Mouse (Mus musculus) MEL (cell line): ENCODE results near the gene Rcan2. TPM values are rescaled to one million over a fixed set of nuclear protein-coding genes. Genes with fewer than 3 reads are reported as not detected.

Source experiments
- DNase-seq: peaks from one replicate; pipeline ENCODE4 v3.0.0; 2011; ENCODE audit warnings: low read depth, low spot score
- H3K27ac ChIP-seq: 2 replicates; pipeline ENCODE4 v1.5.1; 2012; ENCODE audit warnings: low read depth, mild to moderate bottlenecking, control low read depth, low read length, moderate library complexity; ENCODE audit not compliant: control insufficient read depth
- H3K27me3 ChIP-seq, 2 experiments: fragments of 150-350 bp in 1 of 2; sonication (generic) in 1 of 2; 2 replicates each; pipeline ENCODE4 v1.6.1; 2012; ENCODE audit warnings: low read length in 2 of 2, mild to moderate bottlenecking in 2 of 2, improper control_type of control experiment in 1 of 2, moderate library complexity in 1 of 2; ENCODE audit not compliant: insufficient read depth in 2 of 2, control insufficient read depth in 1 of 2
- H3K36me3 ChIP-seq, 2 experiments: 2 replicates each; pipeline ENCODE4 v1.6.1; 2012 to 2014; ENCODE audit warnings: low read length in 2 of 2, improper control_type of control experiment in 1 of 2, inconsistent platforms in 1 of 2, mild to moderate bottlenecking in 1 of 2; ENCODE audit not compliant: insufficient read depth in 2 of 2, control insufficient read depth in 1 of 2
- H3K4me1 ChIP-seq, 2 experiments: fragments of 150-350 bp in 1 of 2; sonication (generic) in 1 of 2; 2 replicates each; pipeline ENCODE4 v1.6.1; 2012; ENCODE audit warnings: low read length in 2 of 2, improper control_type of control experiment in 1 of 2, mild to moderate bottlenecking in 1 of 2; ENCODE audit not compliant: insufficient read depth in 2 of 2, control insufficient read depth in 1 of 2
- H3K4me3 ChIP-seq, 2 experiments: fragments of 150-350 bp in 1 of 2; sonication (generic) in 1 of 2; 2 replicates each; pipeline ENCODE4 v1.5.1; 2012; ENCODE audit warnings: low read depth in 2 of 2, low read length in 2 of 2, mild to moderate bottlenecking in 2 of 2, moderate library complexity in 2 of 2, control low read depth in 1 of 2, improper control_type of control experiment in 1 of 2; ENCODE audit not compliant: control insufficient read depth in 1 of 2, insufficient read depth in 1 of 2
- H3K79me2 ChIP-seq: 2 replicates; pipeline ENCODE4 v1.6.1; 2012; ENCODE audit warnings: mild to moderate bottlenecking, low read length, moderate library complexity; ENCODE audit not compliant: control insufficient read depth, poor library complexity, insufficient read depth
- H3K9ac ChIP-seq: 2 replicates; pipeline ENCODE4 v1.6.1; 2012; ENCODE audit warnings: low read depth, mild to moderate bottlenecking, control low read depth, low read length, moderate library complexity; ENCODE audit not compliant: control insufficient read depth, poor library complexity, severe bottlenecking
- H3K9me3 ChIP-seq: fragments of 150-350 bp; sonication (generic); replicated peaks from 2 replicates; pipeline ENCODE4 v1.6.1; 2012; ENCODE audit warnings: mild to moderate bottlenecking, low read length, improper control_type of control experiment, moderate library complexity; ENCODE audit not compliant: insufficient read depth
- CHD2 ChIP-seq: IDR thresholded peaks from 2 replicates; pipeline ENCODE4 v1.6.1; 2011; ENCODE audit warnings: low read length, improper control_type of control experiment
- CTCF ChIP-seq, 3 experiments: IDR thresholded peaks in 2 of 3; conservative IDR thresholded peaks in 1 of 3; 2 replicates each; pipeline ENCODE4 v1.5.1; 2011 to 2012; ENCODE audit warnings: low read length in 3 of 3, low read depth in 2 of 3, mild to moderate bottlenecking in 2 of 3, improper control_type of control experiment in 1 of 3, inconsistent platforms in 1 of 3, mixed read lengths in 1 of 3, moderate library complexity in 1 of 3; ENCODE audit not compliant: control insufficient read depth in 1 of 3, insufficient read depth in 1 of 3, poor library complexity in 1 of 3, severe bottlenecking in 1 of 3
- E2F4 ChIP-seq: IDR thresholded peaks from 2 replicates; pipeline ENCODE4 v1.6.1; 2011; ENCODE audit warnings: low read depth, low read length, improper control_type of control experiment, borderline replicate concordance
- EP300 ChIP-seq, 2 experiments: IDR thresholded peaks; 2 replicates each; pipeline ENCODE4 v1.6.1; 2011; ENCODE audit warnings: improper control_type of control experiment in 2 of 2, low read length in 2 of 2, low read depth in 1 of 2, mild to moderate bottlenecking in 1 of 2
- HCFC1 ChIP-seq: IDR thresholded peaks from 2 replicates; pipeline ENCODE4 v1.6.1; 2012; ENCODE audit warnings: low read depth, mild to moderate bottlenecking, inconsistent platforms, low read length, improper control_type of control experiment, moderate library complexity
- JUND ChIP-seq: IDR thresholded peaks from 2 replicates; pipeline ENCODE4 v1.6.1; 2011; ENCODE audit warnings: low read depth, mild to moderate bottlenecking, improper control_type of control experiment, low read length
- MAX ChIP-seq: IDR thresholded peaks from 2 replicates; pipeline ENCODE4 v1.6.1; 2011; ENCODE audit warnings: low read length, improper control_type of control experiment
- MAZ ChIP-seq: IDR thresholded peaks from 2 replicates; pipeline ENCODE4 v1.6.1; 2012; ENCODE audit warnings: low read depth, mild to moderate bottlenecking, inconsistent platforms, low read length, improper control_type of control experiment
- MEF2A ChIP-seq: IDR thresholded peaks from 2 replicates; pipeline ENCODE4 v1.6.1; 2014; ENCODE audit warnings: low read depth, mild to moderate bottlenecking, inconsistent platforms, low read length, improper control_type of control experiment; ENCODE audit not compliant: poor library complexity, insufficient replicate concordance, severe bottlenecking; ENCODE audit errors: extremely low read depth
- MXI1 ChIP-seq: IDR thresholded peaks from 2 replicates; pipeline ENCODE4 v1.6.1; 2011; ENCODE audit warnings: mild to moderate bottlenecking, low read depth, low read length, improper control_type of control experiment
- MYC ChIP-seq: IDR thresholded peaks from 2 replicates; pipeline ENCODE4 v1.6.1; 2011; ENCODE audit warnings: low read depth, mild to moderate bottlenecking, low read length, improper control_type of control experiment, moderate library complexity
- NELFE ChIP-seq: IDR thresholded peaks from 2 replicates; pipeline ENCODE4 v1.6.1; 2011; ENCODE audit warnings: low read depth, low read length, improper control_type of control experiment
- POLR2A ChIP-seq, 2 experiments: IDR thresholded peaks; 2 replicates each; pipeline ENCODE4 v1.6.1; 2011 to 2012; ENCODE audit warnings: low read length in 2 of 2, mild to moderate bottlenecking in 2 of 2, control low read depth in 1 of 2, improper control_type of control experiment in 1 of 2, low read depth in 1 of 2, moderate library complexity in 1 of 2; ENCODE audit not compliant: control insufficient read depth in 1 of 2, insufficient read depth in 1 of 2, poor library complexity in 1 of 2
- RAD21 ChIP-seq: IDR thresholded peaks from 2 replicates; pipeline ENCODE4 v1.6.1; 2011; ENCODE audit warnings: mild to moderate bottlenecking, low read depth, low read length, improper control_type of control experiment
- SMC3 ChIP-seq: IDR thresholded peaks from 2 replicates; pipeline ENCODE4 v1.6.1; 2011; ENCODE audit warnings: low read depth, low read length, improper control_type of control experiment
- TAL1 ChIP-seq: IDR thresholded peaks from 2 replicates; pipeline ENCODE4 v1.6.1; 2012; ENCODE audit warnings: mild to moderate bottlenecking, inconsistent platforms, low read length, moderate library complexity, mixed read lengths
- TCF12 ChIP-seq: IDR thresholded peaks from 2 replicates; pipeline ENCODE4 v1.6.1; 2014; ENCODE audit warnings: low read depth, mild to moderate bottlenecking, inconsistent platforms, low read length, improper control_type of control experiment, moderate library complexity
- UBTF ChIP-seq: IDR thresholded peaks from 2 replicates; pipeline ENCODE4 v1.6.1; 2012; ENCODE audit warnings: low read depth, mild to moderate bottlenecking, inconsistent platforms, low read length, improper control_type of control experiment, moderate library complexity, borderline replicate concordance; ENCODE audit not compliant: insufficient read depth
- USF2 ChIP-seq, 2 experiments: IDR thresholded peaks; 2 replicates each; pipeline ENCODE4 v1.6.1; 2011 to 2012; ENCODE audit warnings: improper control_type of control experiment in 2 of 2, low read length in 2 of 2, borderline replicate concordance in 1 of 2, inconsistent platforms in 1 of 2, low read depth in 1 of 2, mild to moderate bottlenecking in 1 of 2; ENCODE audit not compliant: insufficient read depth in 1 of 2
- ZNF384 ChIP-seq: IDR thresholded peaks from 2 replicates; pipeline ENCODE4 v1.6.1; 2012; ENCODE audit warnings: low read depth, mild to moderate bottlenecking, inconsistent platforms, low read length, improper control_type of control experiment
- polyA plus RNA-seq, 2 experiments: library from polyadenylated mRNA; stranded (reverse) in 1 of 2; unstranded in 1 of 2; fragments of >175 nt in 1 of 2; fragments of >200 nt in 1 of 2; gene quantifications; 2 replicates each; pipeline versions ENCODE4 v1.2.1 to v1.2.4; 2012; ENCODE audit warnings: low replicate concordance in 2 of 2, low read depth in 1 of 2; ENCODE audit not compliant: insufficient read length in 2 of 2, insufficient read depth in 1 of 2, missing spikeins in 1 of 2
- total RNA-seq: library from RNA; depleted of rRNA; stranded (reverse); fragments of 300-350 nt; gene quantifications from 2 replicates; pipeline ENCODE4 v1.2.3, GENCODE M21; 2012

Rcan2 gene
- total and polyA plus RNA-seq, 3 experiments: 0.52 TPM; not detected in 2

- Histone ChIP-seq H3K9ac (no peak overlapping the region), H3K27ac (no peak overlapping the region), H3K36me3 (peaks cover 0 to 10% of the 10 kb centered on the region in 2 experiments; a peak in 2 of 4 replicates), H3K4me1 (peaks cover 0 to 11% of the 10 kb centered on the region in 2 experiments; a peak in 2 of 4 replicates), H3K79me2 (no peaks in the 10 kb centered on the region), H3K27me3 (no peaks in the 10 kb centered on the region), H3K9me3 (no peaks in the 10 kb centered on the region), H3K4me3 (no peak overlapping the region)
- no peak for TF ChIP-seq HCFC1
- no peak for TF ChIP-seq JUND
- TF ChIP-seq EP300 (IDR thresholded peaks at IDR 0.05; ENCODE audit: low read depth in 1 of 2, low read length in 2 of 2): no peak
- TF ChIP-seq MYC: no peak
- TF ChIP-seq UBTF: no peak
- DNase-seq: no peak
These were observed 102.9 kb downstream of the Rcan2 start for GRCm38 (mm10) chr17:43903807-43904771.

DNA sequence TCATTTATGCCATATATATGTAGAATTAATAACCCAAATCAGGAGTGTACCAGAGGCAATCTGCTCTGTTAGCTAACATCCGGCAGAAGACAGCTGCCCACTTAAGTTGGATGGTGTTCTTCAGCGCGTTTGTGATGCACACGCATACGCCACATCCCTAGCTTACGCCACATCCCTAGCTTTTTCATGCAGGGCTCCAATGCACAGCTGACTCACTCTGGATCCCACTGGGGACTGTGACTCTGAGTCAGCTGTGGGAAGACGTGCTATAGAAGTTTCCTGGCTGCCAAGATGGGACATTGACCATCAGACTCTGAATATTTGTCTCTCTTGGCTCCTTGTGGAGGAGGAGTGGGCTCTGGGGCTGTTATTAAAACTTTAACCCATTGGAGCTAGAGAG lies 103.7 kb downstream of the Rcan2 start:
- Histone ChIP-seq H3K9me3 (no peaks in the 10 kb centered on the region), H3K79me2 (no peaks in the 10 kb centered on the region), H3K27me3 (no peaks in the 10 kb centered on the region), H3K4me1 (peaks cover 0 to 6% of the 10 kb centered on the region in 2 experiments; a peak in 2 of 4 replicates), H3K36me3 (peaks cover 0 to 8% of the 10 kb centered on the region in 2 experiments; a peak in 2 of 4 replicates), H3K4me3 (no peak overlapping the region), H3K27ac (no peak overlapping the region), H3K9ac (no peak overlapping the region)
- DNase-seq: no peak
- TF ChIP-seq POLR2A (IDR thresholded peaks at IDR 0.05; ENCODE audit: control insufficient read depth in 1 of 2, insufficient read depth in 1 of 2, low read depth in 1 of 2, low read length in 2 of 2, poor library complexity in 1 of 2) (no peak), MAX (no peak), CHD2 (no peak)

GRCm38 (mm10) chr17:43906728-43907127 lies 105.6 kb downstream of the Rcan2 start:
- no peak for TF ChIP-seq TCF12
- no peak for TF ChIP-seq MXI1
- TF ChIP-seq USF2 (IDR thresholded peaks at IDR 0.05; ENCODE audit: borderline replicate concordance in 1 of 2, insufficient read depth in 1 of 2, low read depth in 1 of 2, low read length in 2 of 2): no peak
- no peak for TF ChIP-seq MAZ
- no peak for TF ChIP-seq RAD21
- no peak for TF ChIP-seq MYC
- TF ChIP-seq SMC3: no peak
- no peak for TF ChIP-seq CHD2
- TF ChIP-seq ZNF384: no peak
- TF ChIP-seq NELFE: no peak
- 0 out of 2 replicates have a peak, but pooled peaks have one; percentile 21 for TF ChIP-seq TAL1
- no peak for TF ChIP-seq CTCF (IDR thresholded peaks at IDR 0.05 in 2 of 3, conservative IDR thresholded peaks at IDR 0.05 in 1 of 3; ENCODE audit: control insufficient read depth in 1 of 3, insufficient read depth in 1 of 3, low read depth in 2 of 3, low read length in 3 of 3, poor library complexity in 1 of 3, severe bottlenecking in 1 of 3)
- TF ChIP-seq EP300 (IDR thresholded peaks at IDR 0.05; ENCODE audit: low read depth in 1 of 2, low read length in 2 of 2): 0 out of 4 replicates have a peak, but pooled peaks of 1 of the 2 experiments have one; percentile 7
- no peak for TF ChIP-seq MAX
- TF ChIP-seq POLR2A (IDR thresholded peaks at IDR 0.05; ENCODE audit: control insufficient read depth in 1 of 2, insufficient read depth in 1 of 2, low read depth in 1 of 2, low read length in 2 of 2, poor library complexity in 1 of 2): no peak
- TF ChIP-seq E2F4: no peak
- no peak for TF ChIP-seq MEF2A
- Histone ChIP-seq H3K4me3 (no peak overlapping the region), H3K9me3 (no peaks in the 10 kb centered on the region), H3K79me2 (no peaks in the 10 kb centered on the region), H3K36me3 (no peaks in the 10 kb centered on the region), H3K27me3 (no peaks in the 10 kb centered on the region), H3K27ac (no peak overlapping the region), H3K4me1 (no peaks in the 10 kb centered on the region), H3K9ac (no peak overlapping the region)
- DNase-seq: peak; percentile 45
